Mouse (Mus musculus) small intestine, adult 2 months (tissue): ENCODE measurements at regions not wholly inside any gene's neighbourhood (a gene's known extent, or its start where the extent isn't known, plus 50 kb on each side); places are given as distances from the start of the nearest gene placed in this dataset.

Experiments used
- CTCF ChIP-seq: fragments of 200-500 bp; IDR thresholded peaks from 2 replicates; pipeline ENCODE4 v1.5.1; 2012; ENCODE audit warnings: low read depth, mild to moderate bottlenecking, control low read depth, inconsistent platforms, low read length, moderate library complexity, mixed read lengths; ENCODE audit not compliant: insufficient replicate concordance, insufficient read length; ENCODE audit errors: extremely low read depth
- POLR2A ChIP-seq: fragments of 200-500 bp; IDR thresholded peaks from 2 replicates; pipeline ENCODE4 v1.6.1; 2012; ENCODE audit warnings: low read depth, mild to moderate bottlenecking, control low read depth, inconsistent platforms, low read length, moderate library complexity

GRCm38 (mm10) chr13:5408226-5408804, 453.0 kb upstream of the Klf6 start:
- TF ChIP-seq CTCF (no peak), POLR2A (no peak)
